Mouse (Mus musculus): ENCODE results near the gene Smarca4.

DNA sequence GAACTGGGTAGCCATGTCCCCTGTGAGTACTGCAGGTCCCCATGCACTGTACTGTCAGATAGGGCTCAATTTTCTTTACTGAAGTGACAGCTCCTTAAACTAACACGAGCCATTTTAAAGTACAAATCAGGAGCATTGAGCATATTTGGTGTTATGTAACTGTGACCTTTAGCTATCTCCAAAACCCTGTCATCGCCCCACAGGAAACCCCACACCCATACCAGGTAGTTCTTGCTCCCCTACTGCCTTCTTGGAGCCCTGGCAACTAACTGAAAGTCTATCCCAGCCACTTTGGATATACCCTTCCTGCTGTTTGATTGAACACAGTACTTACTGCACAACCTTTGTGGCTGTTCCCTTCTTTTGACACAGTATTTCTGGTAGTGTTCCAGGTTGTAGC, 48.9 kb upstream of the Smarca4 start:
- no peak for TF ChIP-seq CTCF (IDR thresholded peaks at IDR 0.05; ENCODE audit: low read depth, low read length)
- TF ChIP-seq POLR2A (IDR thresholded peaks at IDR 0.05; ENCODE audit: extremely low read depth, insufficient read depth, low read length), result no peak

All from liver, adult 2 months (tissue).